Mouse (Mus musculus) large intestine, adult 2 months (tissue): ENCODE results near the gene Mrpl38. TPM values are rescaled to one million over a fixed set of nuclear protein-coding genes. Genes with fewer than 3 reads are reported as not detected.

Experiments used
- DNase-seq: peaks from one replicate; pipeline ENCODE4 v3.0.0-alpha.2; 2012; ENCODE audit warnings: low read depth, low spot score
- WGBS: fragments of 180-500 bp; shearing (Covaris S2); methylation state at CpG from one replicate; pipeline ENCODE4 v1.1.7; 2018; 5-methylcytosine and 5-hydroxymethylcytosine counted together
- polyA plus RNA-seq: library from polyadenylated mRNA; depleted of rRNA; stranded (reverse); fragments of >200 nt; gene quantifications from 2 replicates; pipeline ENCODE4 v1.2.3, GENCODE M21; 2012; rRNA removed

The Mrpl38 gene
- polyA plus RNA-seq, result 55.2 and 61.2 TPM in 2 replicates

DNA sequence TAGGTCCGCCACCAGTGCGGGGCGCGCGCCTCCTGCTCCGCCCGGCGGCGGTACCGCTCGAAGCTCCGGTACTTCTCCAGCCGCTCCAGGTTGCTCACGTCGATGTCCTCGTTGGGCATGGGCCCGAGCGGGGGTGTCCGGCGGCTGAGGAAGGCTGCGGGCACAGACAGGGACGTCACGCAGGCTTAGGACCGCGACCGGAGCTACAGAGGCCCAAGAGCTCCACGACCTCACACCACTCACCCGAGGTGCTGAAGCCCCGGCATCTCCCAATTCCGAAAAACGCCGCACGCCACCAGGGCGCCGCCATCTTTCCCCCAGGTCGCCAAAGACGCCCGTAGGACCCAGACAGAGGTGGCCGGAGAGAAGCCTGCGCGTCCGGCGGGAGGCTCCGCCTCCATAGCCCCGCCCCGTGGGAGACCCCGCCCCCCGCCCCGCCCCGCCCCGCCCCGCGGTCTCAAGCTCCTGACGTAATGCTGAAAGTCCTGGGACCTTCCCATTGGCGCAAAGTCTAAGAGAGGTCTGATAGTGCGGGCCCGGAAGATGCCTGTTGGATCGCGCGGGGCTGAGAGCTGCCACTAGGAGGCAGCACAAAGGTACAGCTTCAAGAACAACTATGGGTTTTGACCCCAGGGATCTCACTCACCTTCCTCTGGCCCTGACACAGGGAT is at the start of gene Mrpl38:
Gene Mrpl38, minus strand, starts transcription at position 401 of the 671 bp plus-strand sequence.
- under 1% methylated on average over 60 of the region's 60 CpGs for WGBS
- peak; percentile 84 for DNase-seq

DNA sequence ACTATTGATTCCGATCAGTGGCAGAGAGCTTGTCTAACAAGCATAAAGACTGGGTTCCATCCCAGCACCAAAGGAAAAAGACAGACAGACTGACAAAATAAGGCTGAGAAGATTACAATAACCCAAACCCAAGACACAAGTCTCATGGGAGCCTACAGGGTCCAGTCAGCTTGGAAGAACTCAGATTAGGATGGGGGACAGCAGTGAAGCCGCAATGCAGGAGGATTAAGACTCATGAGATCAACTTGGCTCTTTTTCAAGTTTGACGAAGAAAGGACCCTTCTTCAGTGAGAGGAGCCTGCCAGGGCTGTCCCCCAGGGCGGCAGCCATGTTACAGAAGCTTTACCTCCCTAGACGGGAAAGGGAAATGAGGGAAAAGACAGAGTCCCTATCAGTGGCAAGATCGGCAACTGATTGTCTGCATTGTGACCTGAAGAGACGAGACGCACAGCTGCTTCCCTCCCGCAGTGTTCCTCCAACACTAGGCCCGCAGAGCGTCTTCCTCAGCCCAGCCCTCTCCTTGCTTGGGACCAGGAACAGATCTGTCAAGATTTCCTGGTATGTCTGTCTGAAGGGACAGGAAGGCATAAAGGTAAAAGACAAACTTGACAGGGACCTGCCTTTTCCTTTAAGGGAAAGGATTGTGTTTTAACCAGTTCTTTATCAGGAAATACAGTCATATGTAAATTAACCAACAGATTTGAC is 48.7 kb upstream of the Mrpl38 start:
- no peak for DNase-seq
- WGBS, result 69% methylated on average over 11 of the region's 11 CpGs

- no peak for DNase-seq
- WGBS, result 90% methylated on average over 11 of the region's 11 CpGs
Observed at GRCm38 (mm10) chr11:116186360-116186759, 47.7 kb upstream of the Mrpl38 start.

- WGBS, result 66% methylated on average over 3 of the region's 3 CpGs
- no peak for DNase-seq
Observed at GRCm38 (mm10) chr11:116185836-116186235, 47.2 kb upstream of the Mrpl38 start.

DNA sequence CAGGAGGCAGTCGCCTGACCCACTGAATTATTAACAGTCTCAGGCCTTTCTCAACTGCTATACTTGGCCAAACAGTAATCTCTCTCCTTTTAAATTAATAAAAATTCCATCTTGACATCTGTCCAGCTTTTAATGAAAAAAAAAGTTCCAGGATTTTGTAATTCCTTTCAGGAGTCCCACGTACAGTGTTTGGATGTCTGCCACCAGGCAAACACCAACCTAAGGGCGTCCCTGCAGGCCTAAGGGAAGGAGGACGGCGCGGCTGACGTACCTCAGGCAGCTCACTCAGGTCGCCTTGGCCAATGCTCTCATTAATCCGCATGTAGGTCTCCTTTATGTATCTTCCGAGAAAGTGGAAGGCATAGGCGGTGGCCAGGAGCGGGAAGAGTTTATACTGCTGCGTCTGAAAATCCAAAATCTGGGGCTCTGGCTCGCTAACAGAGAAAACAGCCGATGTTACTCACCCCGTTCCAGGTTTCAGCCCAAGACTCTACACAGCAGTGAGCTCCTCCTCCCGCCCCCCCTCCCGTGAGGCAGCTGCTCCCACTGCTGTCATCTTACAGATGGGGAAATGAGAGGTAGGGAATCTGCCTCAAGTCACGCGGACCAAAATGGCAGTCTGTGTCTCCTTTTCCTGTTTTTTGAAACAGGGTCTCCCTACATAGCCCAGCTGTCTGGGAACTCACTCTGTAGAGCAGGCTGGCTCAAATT is 39.9 kb upstream of the Mrpl38 start:
- 85% methylated on average over 20 of the region's 20 CpGs for WGBS
- DNase-seq, result no peak

- WGBS, result 87% methylated on average over 7 of the region's 7 CpGs
- no peak for DNase-seq
Observed at GRCm38 (mm10) chr11:116176010-116176409, 37.3 kb upstream of the Mrpl38 start.

DNA sequence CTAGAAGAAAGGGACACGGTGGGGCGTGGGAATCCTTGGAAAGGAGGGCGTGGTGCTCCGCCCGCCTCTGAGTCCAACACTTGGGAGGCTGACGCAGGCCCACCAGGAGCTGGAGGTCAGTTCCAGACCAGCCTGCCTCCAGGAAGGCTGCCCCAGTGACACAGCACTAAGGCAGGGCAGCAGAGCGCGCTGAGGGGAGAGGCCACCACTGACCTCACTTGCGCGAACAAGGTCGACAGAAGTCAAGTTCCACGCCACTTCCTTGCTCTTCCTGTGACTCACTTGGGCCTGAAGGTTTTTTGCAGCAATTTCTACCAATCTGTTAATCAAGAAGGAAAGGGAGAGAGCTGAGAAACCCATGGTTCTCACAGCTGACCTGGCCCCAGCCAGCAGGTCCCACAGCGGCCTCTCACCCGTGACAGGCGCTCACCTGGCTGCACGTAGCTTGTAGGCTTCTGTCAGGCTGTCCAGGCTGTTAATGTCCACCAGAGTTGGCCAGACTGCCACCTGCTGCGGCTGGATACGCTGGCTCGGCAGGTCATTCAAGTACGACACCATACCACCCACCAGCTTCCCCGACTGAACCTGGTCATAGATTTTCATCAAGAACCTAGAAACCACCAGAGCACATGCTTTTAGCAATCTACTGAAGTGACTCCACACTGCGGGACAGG is 36.2 kb upstream of the Mrpl38 start:
- DNase-seq, result no peak

GRCm38 (mm10) chr11:116171959-116172358 is 33.3 kb upstream of the Mrpl38 start:
- no peak for DNase-seq

More for the DNA sequence above, 36.2 kb upstream of the Mrpl38 start:
- WGBS, result 87% methylated on average over 22 of the region's 22 CpGs

DNA sequence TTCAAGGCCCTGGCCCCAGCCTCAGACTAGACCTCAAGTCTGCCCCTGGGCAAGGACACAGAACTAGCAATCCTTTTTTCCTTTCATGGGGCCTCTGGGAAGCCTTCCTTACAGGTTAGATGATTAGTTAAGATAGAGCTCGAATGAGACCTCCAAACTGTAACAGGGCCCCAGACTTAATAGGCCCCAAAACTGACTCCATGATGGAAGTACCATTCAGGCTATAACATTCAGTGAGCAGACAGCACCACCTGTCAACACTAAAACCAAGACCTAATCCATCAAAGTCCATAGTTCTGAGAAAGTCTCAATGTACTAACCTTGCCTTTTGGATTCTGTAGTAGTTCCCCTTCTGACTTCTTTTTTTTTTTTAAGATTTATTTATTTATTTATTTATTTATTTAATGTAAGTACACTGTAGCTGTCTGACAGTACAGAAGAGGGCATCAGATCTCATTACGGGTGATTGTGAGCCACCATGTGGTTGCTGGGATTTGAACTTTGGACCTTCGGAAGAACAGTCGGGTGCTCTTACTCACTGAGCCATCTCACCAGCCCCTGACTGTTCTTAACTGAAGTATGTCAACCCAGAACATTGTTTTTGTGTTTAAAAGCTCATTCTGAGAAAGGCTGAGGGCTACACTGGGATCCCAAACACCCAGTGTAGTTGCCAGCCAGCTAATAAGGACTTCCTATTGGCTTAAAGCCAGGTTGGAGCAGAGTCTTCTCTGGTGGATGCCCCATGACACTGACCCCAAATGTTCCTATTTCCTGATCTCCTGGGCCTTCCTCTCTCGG is 31.5 kb upstream of the Mrpl38 start:
- WGBS, result 54% methylated on average over 5 of the region's 5 CpGs
- no peak for DNase-seq

More at GRCm38 (mm10) chr11:116171959-116172358, 33.3 kb upstream of the Mrpl38 start:
- 87% methylated on average over 2 of the region's 2 CpGs for WGBS

GRCm38 (mm10) chr11:116169214-116169613 is 30.5 kb upstream of the Mrpl38 start:
- no peak for DNase-seq
- 88% methylated on average over 3 of the region's 3 CpGs for WGBS

GRCm38 (mm10) chr11:116167884-116168439 is 29.3 kb upstream of the Mrpl38 start, which contains the start of gene Fbf1:
Gene Fbf1 (minus strand): TSS chr11:116168166.
- peak; percentile 91 for DNase-seq
- WGBS, result under 1% methylated on average over 40 of the region's 40 CpGs

- WGBS, result 21% methylated on average over 6 of the region's 6 CpGs
- DNase-seq, result no peak
Observed at GRCm38 (mm10) chr11:116167232-116167631, 28.6 kb upstream of the Mrpl38 start.

GRCm38 (mm10) chr11:116163002-116163401 is 24.3 kb upstream of the Mrpl38 start:
- 57% methylated on average over 9 of the region's 9 CpGs for WGBS
- no peak for DNase-seq

DNA sequence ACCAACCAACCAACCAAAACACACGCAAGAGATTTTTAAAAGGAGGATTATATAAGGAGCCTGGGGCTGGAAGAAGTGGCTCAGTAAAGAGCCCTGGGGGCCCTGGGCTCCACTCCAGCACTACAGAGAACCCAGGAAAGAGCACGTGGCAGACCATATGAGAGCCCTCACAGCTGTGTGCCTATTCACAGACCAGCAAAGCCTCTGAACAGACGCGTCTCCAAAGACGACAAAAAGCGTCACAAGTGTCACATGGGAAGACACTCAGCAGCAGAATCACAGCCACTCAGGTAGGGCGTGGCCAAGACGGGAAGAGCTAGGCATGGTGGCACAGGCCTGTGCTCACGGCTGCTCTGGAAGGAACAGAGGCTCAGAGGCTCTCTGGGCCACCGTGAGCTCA is 23.5 kb upstream of the Mrpl38 start:
- 78% methylated on average over 10 of the region's 10 CpGs for WGBS
- no peak for DNase-seq

DNA sequence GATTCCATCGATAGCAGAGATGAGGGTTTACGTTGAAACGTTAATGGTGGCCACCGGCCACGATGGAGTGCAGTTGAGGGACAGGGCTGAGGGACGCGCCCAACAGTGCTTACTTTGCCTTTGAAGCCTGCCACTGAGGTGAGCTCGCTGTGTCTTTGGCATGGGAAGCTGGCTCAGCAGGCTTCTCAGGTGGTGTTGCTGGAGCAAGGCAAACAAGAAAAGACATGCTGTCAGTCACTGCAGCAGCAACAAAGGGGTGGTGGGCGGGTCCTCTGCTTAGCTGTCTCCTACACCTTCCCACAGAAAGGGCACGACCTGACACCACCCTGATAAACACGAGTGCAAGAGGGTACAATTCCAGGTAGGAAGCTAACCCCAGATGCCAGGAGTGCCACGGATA is 22.6 kb upstream of the Mrpl38 start:
- WGBS, result 46% methylated on average over 12 of the region's 12 CpGs
- no peak for DNase-seq

DNA sequence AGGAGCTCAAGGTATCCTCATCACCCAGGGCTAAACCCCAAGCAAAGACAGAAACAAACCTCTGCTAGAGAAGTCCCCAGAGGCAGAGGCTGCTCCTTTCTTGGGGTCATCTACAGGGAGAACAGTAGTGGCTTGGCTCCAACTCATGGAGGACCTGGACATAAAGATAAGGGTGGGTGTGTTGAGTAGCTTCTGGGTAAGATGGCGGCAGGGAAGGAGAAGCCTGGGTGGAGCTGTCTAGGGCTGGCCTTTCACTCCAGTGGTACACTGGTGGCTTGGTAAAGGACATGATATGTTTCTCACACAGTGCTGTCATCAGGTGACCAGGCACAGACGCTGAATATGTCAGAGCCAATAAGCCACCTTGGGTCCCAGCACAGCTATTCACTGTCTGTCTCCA is 12.3 kb upstream of the Mrpl38 start:
- 92% methylated on average over 2 of the region's 2 CpGs for WGBS
- DNase-seq, result no peak

DNA sequence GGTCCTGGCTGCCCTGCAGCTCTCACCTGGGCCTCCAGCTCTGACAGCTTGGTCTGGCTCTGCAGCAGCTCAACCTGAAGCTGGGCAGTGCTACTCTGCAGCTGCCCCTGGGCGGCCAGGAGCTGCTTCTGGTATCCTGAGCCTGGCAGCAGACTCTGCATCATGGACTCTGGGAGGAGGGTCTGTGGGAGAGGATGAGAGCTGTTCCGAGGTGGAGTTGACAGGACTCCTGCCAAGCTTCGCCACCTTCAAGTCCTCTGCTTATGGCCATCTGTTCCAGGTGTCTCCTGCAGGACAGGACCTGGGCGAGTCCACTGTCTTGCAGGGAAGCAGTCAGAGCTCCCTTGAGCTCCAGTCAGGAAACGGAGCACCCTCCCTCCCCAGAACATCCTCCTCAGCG is 10.7 kb upstream of the Mrpl38 start:
- 89% methylated on average over 6 of the region's 6 CpGs for WGBS
- DNase-seq, result no peak

DNA sequence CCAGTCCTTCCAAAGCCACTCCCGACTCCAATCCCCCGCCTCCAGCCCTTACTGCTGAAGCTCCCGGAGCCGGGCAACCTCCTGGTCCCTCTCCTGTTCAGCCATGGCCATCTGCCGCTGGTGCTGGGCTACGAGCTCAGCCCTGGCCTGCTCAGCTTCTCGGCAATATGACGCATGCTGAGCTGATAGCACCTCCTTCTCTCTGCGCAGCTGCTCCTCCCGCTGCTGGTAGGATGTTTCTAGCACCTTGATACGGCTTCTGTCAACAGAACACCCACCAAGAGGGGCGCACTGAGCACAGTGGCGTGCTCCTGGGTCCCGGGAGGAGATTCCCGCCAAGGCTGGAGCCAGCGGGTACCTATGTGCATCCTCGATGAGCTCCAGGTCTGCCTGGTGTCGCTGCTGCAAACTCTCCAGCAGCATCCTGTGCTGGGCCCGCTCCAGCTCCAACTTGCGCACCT is 10.1 kb upstream of the Mrpl38 start:
- no peak for DNase-seq
- WGBS, result 80% methylated on average over 20 of the region's 20 CpGs
